Mouse (Mus musculus) CH12.LX (cell line): ENCODE measurements around the gene Pip5kl1.

ENCODE experiments used
- CHD2 ChIP-seq: IDR thresholded peaks from 2 replicates; pipeline ENCODE4 v1.6.1; 2011; ENCODE audit warnings: low read length, improper control_type of control experiment
- CTCF ChIP-seq, 2 experiments: IDR thresholded peaks in 1 of 2; conservative IDR thresholded peaks in 1 of 2; 2 replicates each; pipeline ENCODE4 v1.5.1; 2011 to 2012; ENCODE audit warnings: low read depth in 2 of 2, low read length in 2 of 2, improper control_type of control experiment in 1 of 2, inconsistent platforms in 1 of 2, mild to moderate bottlenecking in 1 of 2, moderate library complexity in 1 of 2
- E2F4 ChIP-seq: IDR thresholded peaks from 2 replicates; pipeline ENCODE4 v1.6.1; 2011; ENCODE audit warnings: low read depth, low read length, improper control_type of control experiment; ENCODE audit not compliant: insufficient replicate concordance
- EP300 ChIP-seq: IDR thresholded peaks from 2 replicates; pipeline ENCODE4 v1.6.1; 2011; ENCODE audit warnings: low read length, improper control_type of control experiment
- MAZ ChIP-seq: IDR thresholded peaks from 2 replicates; pipeline ENCODE4 v1.6.1; 2012; ENCODE audit warnings: low read depth, mild to moderate bottlenecking, inconsistent platforms, low read length, improper control_type of control experiment, moderate library complexity
- NELFE ChIP-seq: IDR thresholded peaks from 2 replicates; pipeline ENCODE4 v1.6.1; 2011; ENCODE audit warnings: low read depth, low read length, improper control_type of control experiment
- POLR2A ChIP-seq: IDR thresholded peaks from 2 replicates; pipeline ENCODE4 v1.6.1; 2011; ENCODE audit warnings: low read depth, mild to moderate bottlenecking, improper control_type of control experiment, low read length
- USF2 ChIP-seq: conservative IDR thresholded peaks from 2 replicates; pipeline ENCODE4 v1.6.1; 2011; ENCODE audit warnings: low read depth, low read length, improper control_type of control experiment
- ZC3H11A ChIP-seq: IDR thresholded peaks from 2 replicates; pipeline ENCODE4 v1.6.1; 2012; ENCODE audit warnings: low read depth, mild to moderate bottlenecking, inconsistent platforms, low read length, improper control_type of control experiment
- ZNF384 ChIP-seq: IDR thresholded peaks from 2 replicates; pipeline ENCODE4 v1.6.1; 2012; ENCODE audit warnings: low read depth, low read length, improper control_type of control experiment, inconsistent platforms

GRCm38 (mm10) chr2:32590224-32590623, 15.6 kb downstream of the Pip5kl1 start:
- TF ChIP-seq POLR2A (no peak), CTCF (conservative IDR thresholded peaks at IDR 0.05 in 1 of 2, IDR thresholded peaks at IDR 0.05 in 1 of 2; ENCODE audit: low read depth in 2 of 2, low read length in 2 of 2) (no peak), E2F4 (no peak), USF2 (no peak), NELFE (no peak), MAZ (no peak), ZNF384 (no peak), EP300 (no peak), CHD2 (no peak), ZC3H11A (no peak)
